Comparison of ENCODE assay signal across 8 mouse cellular contexts in genomic region chr5:120562956-120563913, GRCm38 (mm10). TPM values are rescaled to one million over a fixed set of nuclear protein-coding genes. Genes with fewer than 3 reads are reported as not detected.
A peak's percentile ranks its signal among the peaks of the same experiment; 100 is the strongest.
DNase-seq lines count a peak whose midpoint lies in the region; ATAC-seq lines count a peak whose summit lies in the region.

No protein-coding gene starts in this region.

- ATAC-seq in hindbrain, embryonic 13.5 days (ENCODE audit: low FRiP score) = no peak
- no peak for ATAC-seq in neural tube, embryonic 14.5 days (ENCODE audit: low read depth)

- no peak overlapping the region for H3K4me2 ChIP-seq in hindbrain, embryonic 13.5 days
- no peak overlapping the region for H3K4me2 ChIP-seq in neural tube, embryonic 14.5 days (ENCODE audit: low read depth, low read length)

- H3K9me3 ChIP-seq in hindbrain, embryonic 13.5 days = no peaks in the 10 kb centered on the region
- H3K9me3 ChIP-seq in neural tube, embryonic 14.5 days (ENCODE audit: control insufficient read depth, low read length) = no peaks in the 10 kb centered on the region

- peak overlapping the region; percentile 76 for H3K27ac ChIP-seq in hindbrain, embryonic 13.5 days
- H3K27ac ChIP-seq in neural tube, embryonic 14.5 days (ENCODE audit: low read depth, low read length) = peak overlapping the region; percentile 63

- peak overlapping the region; percentile 5; the same call in 1 of the 2 replicates for H3K9ac ChIP-seq in hindbrain, embryonic 13.5 days
- H3K9ac ChIP-seq in neural tube, embryonic 14.5 days (replicated peaks; ENCODE audit: low read depth, low read length) = no peak overlapping the region

- peak; percentile 28 to 48 for DNase-seq in urinary bladder, adult 18-20 months (ENCODE audit: low spot score in 2 of 2)
- no peak for DNase-seq in urinary bladder, postnatal 25 days (ENCODE audit: low spot score)
- DNase-seq in forelimb bud, embryonic 11.5 days (ENCODE audit: low read depth, low spot score) = peak; percentile 43
- peak; percentile 45 for DNase-seq in liver
- no peak for DNase-seq in urinary bladder, postnatal 10 days (ENCODE audit: low spot score)
- no peak for DNase-seq in layer of hippocampus, adult 18-20 months (ENCODE audit: low spot score in 2 of 2)

- no peak overlapping the region for H3K4me3 ChIP-seq in hindbrain, embryonic 13.5 days
- H3K4me3 ChIP-seq in neural tube, embryonic 14.5 days (ENCODE audit: low read depth, low read length) = no peak overlapping the region

- peaks cover 86% of the 10 kb centered on the region for H3K4me1 ChIP-seq in hindbrain, embryonic 13.5 days (replicated peaks)
- peaks cover 46% of the 10 kb centered on the region for H3K4me1 ChIP-seq in neural tube, embryonic 14.5 days (ENCODE audit: control insufficient read depth, insufficient read depth, low read length)

- WGBS in hindbrain, embryonic 13.5 days = 62% methylated on average over 28 of the region's 28 CpGs
- WGBS in neural tube, embryonic 14.5 days = 53% methylated on average over 28 of the region's 28 CpGs

- H3K36me3 ChIP-seq in hindbrain, embryonic 13.5 days = no peaks in the 10 kb centered on the region
- H3K36me3 ChIP-seq in neural tube, embryonic 14.5 days (ENCODE audit: control insufficient read depth, insufficient read depth, low read length) = no peaks in the 10 kb centered on the region

- H3K27me3 ChIP-seq in hindbrain, embryonic 13.5 days = no peaks in the 10 kb centered on the region
- H3K27me3 ChIP-seq in neural tube, embryonic 14.5 days (ENCODE audit: control insufficient read depth, insufficient read depth, low read length) = no peaks in the 10 kb centered on the region

RNA-seq across cellular contexts. Expression of gene Tpcn1, which starts 25.2 kb away (rescaled TPM):
- 18.2 and 18.7 TPM in 2 replicates for polyA plus RNA-seq in hindbrain, embryonic 13.5 days (2015; fragmentation: Nextera tagmentation; extraction: Ambion mirVana)
- polyA plus RNA-seq in neural tube, embryonic 14.5 days (2014; fragmentation: Nextera tagmentation; extraction: Ambion mirVana) = 14.8 and 18.5 TPM in 2 replicates
- total RNA-seq in layer of hippocampus, adult 18-20 months (2021) = 10 to 100 TPM; 33.9 to 37.0 TPM

RNA-seq across cellular contexts. Expression of gene Iqcd, which starts 25.6 kb away (rescaled TPM):
- 2.4 and 2.6 TPM in 2 replicates for polyA plus RNA-seq in hindbrain, embryonic 13.5 days (2015; fragmentation: Nextera tagmentation; extraction: Ambion mirVana)
- 0.62 and 1.3 TPM in 2 replicates for polyA plus RNA-seq in neural tube, embryonic 14.5 days (2014; fragmentation: Nextera tagmentation; extraction: Ambion mirVana)
- 1 to 10 TPM in 1 of 2 experiments, under 1 TPM in 1; 0.99 to 1.0 TPM for total RNA-seq in layer of hippocampus, adult 18-20 months (2021)

RNA-seq across cellular contexts. Expression of gene Rita1, which starts 49.2 kb away (rescaled TPM):
- polyA plus RNA-seq in hindbrain, embryonic 13.5 days (2015; fragmentation: Nextera tagmentation; extraction: Ambion mirVana) = 26.2 TPM in 2 replicates
- polyA plus RNA-seq in neural tube, embryonic 14.5 days (2014; fragmentation: Nextera tagmentation; extraction: Ambion mirVana) = 21.6 and 26.5 TPM in 2 replicates
- total RNA-seq in layer of hippocampus, adult 18-20 months (2021) = 10 to 100 TPM; 27.5 to 29.5 TPM

RNA-seq across cellular contexts. Expression of gene Ddx54, which starts 49.3 kb away (rescaled TPM):
- polyA plus RNA-seq in hindbrain, embryonic 13.5 days (2015; fragmentation: Nextera tagmentation; extraction: Ambion mirVana) = 44.0 and 47.7 TPM in 2 replicates
- 23.2 and 27.7 TPM in 2 replicates for polyA plus RNA-seq in neural tube, embryonic 14.5 days (2014; fragmentation: Nextera tagmentation; extraction: Ambion mirVana)
- total RNA-seq in layer of hippocampus, adult 18-20 months (2021) = 10 to 100 TPM; 39.3 to 40.5 TPM

RNA-seq across cellular contexts. Expression of gene Slc8b1, which starts 52.3 kb away (rescaled TPM):
- 2.5 and 4.1 TPM in 2 replicates for polyA plus RNA-seq in hindbrain, embryonic 13.5 days (2015; fragmentation: Nextera tagmentation; extraction: Ambion mirVana)
- polyA plus RNA-seq in neural tube, embryonic 14.5 days (2014; fragmentation: Nextera tagmentation; extraction: Ambion mirVana) = 0.95 and 2.1 TPM in 2 replicates
- 10 to 100 TPM in 1 of 2 experiments, 1 to 10 TPM in 1; 7.8 to 11.8 TPM for total RNA-seq in layer of hippocampus, adult 18-20 months (2021)

Comparison
In these comparisons a context has a peak if more than half of its experiments do, and no peak if none do; other contexts are left out.
1. DNase-seq: peak in urinary bladder, adult 18-20 months (2 of 2), forelimb bud, embryonic 11.5 days (single experiment) and liver (single experiment); none in urinary bladder, postnatal 25 days (single experiment), urinary bladder, postnatal 10 days (single experiment) and layer of hippocampus, adult 18-20 months (0 of 2).